Mouse (Mus musculus): ENCODE data around the gene Rpap3.

DNA sequence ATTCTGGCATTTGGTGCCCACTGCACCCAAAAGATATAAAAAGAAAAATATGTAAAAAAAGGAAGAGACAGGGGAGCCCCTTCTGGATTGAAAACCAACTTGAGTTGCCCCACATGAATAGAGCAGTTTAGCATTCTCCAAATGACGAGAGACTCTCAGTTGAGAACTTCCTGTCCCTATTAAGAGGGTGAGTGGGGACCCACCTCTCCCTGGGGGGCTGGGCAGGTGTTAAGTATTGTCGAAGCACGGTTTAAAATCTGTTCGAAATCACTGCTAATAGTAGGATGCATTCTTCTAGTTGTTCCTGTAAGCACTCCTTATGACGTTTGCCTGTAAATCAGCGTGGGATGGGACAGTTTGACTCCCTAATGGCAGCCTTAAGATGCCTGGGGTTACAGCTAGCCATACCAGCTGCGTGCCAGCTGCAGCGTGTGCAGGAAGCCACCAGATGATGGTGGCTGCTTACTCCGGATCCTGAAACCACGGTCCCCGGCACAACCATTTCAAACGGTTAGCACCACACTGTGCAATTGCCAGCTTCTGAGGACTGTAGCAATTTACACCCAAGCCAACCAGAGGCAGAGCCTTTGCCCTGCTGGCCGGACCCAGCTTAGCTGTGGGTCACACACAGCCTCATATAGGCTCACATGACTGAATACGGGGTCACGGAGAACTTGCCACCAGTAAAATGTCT lies 15.5 kb upstream of the Rpap3 start:
- TF ChIP-seq CTCF (IDR thresholded peaks at IDR 0.05) (no peak), EP300 (IDR thresholded peaks at IDR 0.05; ENCODE audit: insufficient read depth, low read depth, low read length) (no peak)

Measured in heart, adult 2 months (tissue).